Mouse (Mus musculus) leukemia stem cell, adult 10-12 weeks (primary cell): ENCODE measurements around the gene Gm5934. TPM values are rescaled to one million over a fixed set of nuclear protein-coding genes. Genes with fewer than 3 reads are reported as not detected.

Experiments used
- polyA plus RNA-seq: library from polyadenylated mRNA; stranded (reverse); fragments of >175 nt; gene quantifications from 2 replicates; pipeline ENCODE4 v1.2.3, GENCODE M21; 2012; ENCODE audit warnings: low replicate concordance

Gene Gm5934
- not detected in 2 replicates for polyA plus RNA-seq

DNA sequence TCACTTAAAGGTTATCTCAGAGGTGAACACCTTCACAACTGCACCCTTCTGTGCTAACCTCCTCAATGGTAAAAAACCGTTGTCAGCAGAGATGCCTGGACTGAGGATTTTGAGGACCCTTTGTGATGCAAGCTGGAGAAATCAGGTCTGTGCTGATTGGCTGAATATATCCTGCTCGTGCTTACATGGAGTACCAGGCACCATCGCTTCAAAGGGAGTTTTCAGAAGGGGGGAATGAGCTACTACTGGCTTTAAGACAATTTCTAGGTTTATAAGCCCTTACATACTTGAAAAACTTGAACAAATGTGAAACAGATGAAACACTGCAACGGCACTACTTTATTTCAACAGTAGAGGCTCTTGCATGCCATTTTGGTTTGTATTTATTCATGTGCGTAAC, at the start of gene Gm5934:
Gm5934 (minus strand) TSS at position 101 of the 400 bp plus-strand sequence.

Other genes starting within 250 kb of the Gm5934 start
- not detected in 2 replicates for gene Gm4297, start 74.1 kb upstream of the Gm5934 start, polyA plus RNA-seq